Mouse (Mus musculus) megakaryocyte progenitor cell, adult 5-6 weeks (primary cell): ENCODE data around the gene Catsperz. TPM values are rescaled to one million over a fixed set of nuclear protein-coding genes. Genes with fewer than 3 reads are reported as not detected.

Source experiments
- ATAC-seq: replicated peaks from 2 replicates; pipeline ENCODE4 v1.8.0; 2016; ENCODE audit warnings: mild to moderate bottlenecking, moderate TSS enrichment, inconsistent platforms; ENCODE audit not compliant: poor library complexity
- total RNA-seq, 2 experiments: library from RNA; stranded (forward) in 1 of 2; stranded (reverse) in 1 of 2; fragments of 157-497, 149-512 nt in 1 of 2; fragments of 200-1000 nt in 1 of 2; gene quantifications; 2 replicates each; pipeline versions ENCODE4 v1.2.3 to v1.2.4; 2015 to 2017

Catsperz gene
- total RNA-seq, 2 experiments from 2014 or later: 0.67 to 1.3 TPM

GRCm38 (mm10) chr19:6924461-6925306, 496 bp downstream of the Catsperz start:
- ATAC-seq: peak; percentile 18; the same call in 1 of the 2 replicates

DNA sequence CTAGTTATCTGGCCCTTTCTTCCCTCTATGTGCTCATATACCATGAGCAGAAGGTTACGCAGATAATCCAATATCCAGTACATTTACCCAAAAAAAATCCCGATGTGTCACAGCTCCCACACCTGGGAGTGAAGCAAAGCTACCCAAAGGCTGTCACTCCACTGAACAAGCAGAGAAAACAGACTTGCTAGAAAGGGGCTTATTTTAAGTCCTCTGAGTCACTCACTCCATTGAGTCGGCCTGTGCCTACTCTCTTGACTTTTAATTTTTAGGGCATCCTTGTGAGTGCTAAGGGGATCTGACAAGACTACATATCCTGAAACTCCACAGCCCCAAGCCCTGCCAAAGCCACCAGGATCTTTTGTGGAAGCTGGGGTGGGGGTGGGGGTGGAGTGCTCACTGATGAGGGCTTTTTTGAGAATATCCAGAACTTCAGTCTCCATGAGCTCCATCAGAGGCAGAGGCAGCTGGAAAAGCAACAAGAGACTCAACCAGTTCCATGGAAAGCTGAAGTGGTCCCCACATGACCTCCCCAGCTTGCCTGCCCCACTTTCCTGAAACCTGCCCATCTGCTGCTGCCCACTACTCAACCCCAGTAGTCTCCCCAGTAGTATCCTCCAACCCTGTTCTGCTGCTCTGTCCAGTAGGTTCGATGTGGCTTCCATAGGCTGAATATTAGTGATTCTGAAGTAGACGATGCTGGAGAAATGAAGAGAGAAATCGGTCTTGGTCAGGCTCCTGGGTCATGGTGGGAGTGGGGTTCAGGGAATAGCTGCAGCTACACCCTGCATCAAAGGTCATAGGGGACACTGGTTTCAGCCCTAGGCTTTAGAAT, 2.1 kb downstream of the Catsperz start:
- ATAC-seq: no peak

DNA sequence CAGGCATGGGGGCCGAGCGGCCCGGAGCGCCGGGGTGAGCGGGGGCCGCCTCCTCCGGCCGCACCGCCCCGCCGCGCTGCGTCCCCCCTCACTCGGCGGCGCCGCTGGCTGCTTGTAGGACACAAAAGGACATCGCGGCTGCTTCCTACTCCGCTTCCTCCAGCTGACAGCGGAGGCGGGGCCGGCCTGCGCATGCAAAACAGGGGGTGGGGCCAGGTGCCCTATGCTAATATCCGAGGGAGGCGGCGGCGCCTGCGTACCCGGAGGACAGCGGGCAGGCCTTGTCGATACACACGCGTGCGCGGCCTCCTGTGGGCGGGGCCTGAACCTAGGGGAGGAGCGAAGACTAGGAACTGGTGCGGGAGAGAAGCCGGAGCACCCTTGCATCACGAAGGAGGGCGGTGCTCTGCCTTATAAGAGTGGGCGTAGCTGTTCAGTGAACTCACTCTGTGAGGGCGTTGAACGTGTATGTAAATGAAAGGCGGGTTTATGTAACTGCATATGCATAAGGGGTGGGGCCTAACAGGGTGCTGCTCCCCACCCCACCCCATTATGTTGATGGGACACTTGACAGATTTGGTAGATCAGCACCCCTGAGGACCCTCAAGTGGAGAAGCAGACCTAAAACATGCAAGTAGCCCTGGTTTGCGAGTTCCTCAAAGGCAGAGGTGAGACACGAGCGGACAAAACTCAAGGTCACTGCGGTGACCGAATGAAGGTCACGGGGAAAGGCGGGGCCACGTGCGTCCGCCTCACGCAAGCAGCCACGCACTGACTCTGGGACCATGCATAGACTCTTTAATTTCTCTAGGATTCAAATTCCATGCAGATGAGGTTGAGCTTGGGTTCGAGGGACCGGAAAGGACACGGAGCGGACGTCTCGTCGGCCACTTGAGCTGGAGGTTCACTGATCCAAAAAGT, 3.3 kb downstream of the Catsperz start, which contains the start of gene Esrra:
Gene Esrra, minus strand, starts transcription at position 167 of the 921 bp plus-strand sequence.
- ATAC-seq: peak; percentile 86

DNA sequence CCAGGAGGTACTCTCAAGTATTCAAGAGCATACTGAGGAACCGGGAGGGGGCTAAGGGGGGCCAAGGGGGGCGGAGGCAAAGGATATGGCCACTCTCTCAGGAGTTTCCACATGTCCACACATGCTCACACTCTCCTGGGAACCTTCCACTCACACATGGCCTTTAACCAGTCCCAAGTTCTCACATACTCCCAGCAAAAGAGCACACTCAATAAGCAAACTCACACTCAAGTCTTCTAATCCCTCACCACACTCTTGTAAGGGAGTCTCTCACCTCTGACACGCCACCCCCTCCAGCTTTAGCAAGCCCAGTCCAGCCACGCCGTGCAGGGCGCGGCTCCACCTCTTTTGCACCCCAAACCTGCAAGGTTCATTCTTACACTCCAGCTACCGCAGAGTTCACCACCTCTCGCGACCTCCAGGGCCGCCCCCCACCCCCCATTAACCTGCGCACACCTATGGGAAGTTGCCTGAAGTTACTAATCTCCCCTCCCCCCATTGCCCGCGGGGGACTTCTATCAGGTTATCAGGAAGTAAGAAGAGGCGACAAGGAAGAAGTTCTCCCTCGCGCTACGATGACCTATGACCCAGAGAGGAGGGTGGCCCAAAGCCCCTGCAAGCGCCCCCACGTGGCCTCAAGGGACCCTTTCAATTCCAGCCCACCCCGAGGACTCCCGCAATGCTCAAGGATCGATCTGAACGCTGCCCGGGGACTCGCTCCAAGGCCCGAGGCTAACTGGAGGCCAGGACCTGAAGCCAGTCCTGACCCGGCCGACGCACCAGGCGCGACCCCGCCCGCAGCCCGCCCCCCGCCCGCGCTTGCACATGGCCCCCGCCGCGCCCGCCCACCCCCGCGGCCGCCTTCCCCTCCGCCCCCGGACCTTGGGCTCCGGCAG, 4.2 kb downstream of the Catsperz start:
- no peak for ATAC-seq

- no peak for ATAC-seq
These were observed 5.1 kb downstream of the Catsperz start for GRCm38 (mm10) chr19:6919876-6920740.

GRCm38 (mm10) chr19:6919431-6919830, 5.7 kb downstream of the Catsperz start:
- no peak for ATAC-seq

DNA sequence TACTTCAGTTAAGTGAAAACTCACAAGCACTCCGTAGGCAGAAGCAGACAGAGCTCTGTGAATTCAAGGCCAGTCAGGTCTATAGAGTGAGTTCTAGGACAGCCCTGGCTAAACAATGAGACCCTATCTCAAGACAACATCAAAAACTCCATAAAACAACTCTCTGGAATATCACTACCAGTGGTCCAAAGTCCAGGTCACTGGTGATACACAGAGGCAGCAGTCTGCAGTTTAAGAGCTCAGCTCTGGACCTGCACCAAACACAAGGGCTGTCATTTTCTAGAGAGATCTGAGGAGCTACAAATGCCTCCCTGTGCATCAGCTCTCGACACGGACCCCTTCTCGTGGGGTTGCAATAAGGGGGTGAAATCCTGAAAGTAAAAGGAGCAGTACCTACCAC, 6.9 kb downstream of the Catsperz start:
- ATAC-seq: no peak

- no peak for ATAC-seq
These were observed 8.7 kb downstream of the Catsperz start for GRCm38 (mm10) chr19:6916496-6916895.

- peak; percentile 66 for ATAC-seq
These were observed 9.9 kb downstream of the Catsperz start for GRCm38 (mm10) chr19:6915276-6915675.

- no peak for ATAC-seq
These were observed 10.6 kb downstream of the Catsperz start for GRCm38 (mm10) chr19:6914540-6914939.

DNA sequence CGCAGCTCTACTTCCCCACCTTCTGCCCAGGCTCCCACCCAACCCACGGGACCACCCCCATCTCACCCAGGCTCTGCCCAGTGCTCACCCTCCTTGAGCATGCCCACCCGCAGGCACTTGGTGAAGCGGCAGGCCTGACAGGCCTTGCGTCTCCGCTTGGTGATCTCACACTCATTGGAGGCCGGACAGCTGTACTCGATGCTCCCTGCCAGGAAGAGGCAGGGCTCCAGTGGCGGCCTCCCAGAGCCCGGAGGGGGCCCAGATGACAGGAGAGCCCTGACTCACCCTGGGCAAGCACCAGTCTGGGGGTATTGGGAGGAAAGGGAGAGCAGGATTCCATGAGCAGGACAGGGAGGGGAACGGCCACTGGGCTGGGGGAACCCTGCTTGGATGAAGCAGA, 11.2 kb downstream of the Catsperz start:
- ATAC-seq: no peak

DNA sequence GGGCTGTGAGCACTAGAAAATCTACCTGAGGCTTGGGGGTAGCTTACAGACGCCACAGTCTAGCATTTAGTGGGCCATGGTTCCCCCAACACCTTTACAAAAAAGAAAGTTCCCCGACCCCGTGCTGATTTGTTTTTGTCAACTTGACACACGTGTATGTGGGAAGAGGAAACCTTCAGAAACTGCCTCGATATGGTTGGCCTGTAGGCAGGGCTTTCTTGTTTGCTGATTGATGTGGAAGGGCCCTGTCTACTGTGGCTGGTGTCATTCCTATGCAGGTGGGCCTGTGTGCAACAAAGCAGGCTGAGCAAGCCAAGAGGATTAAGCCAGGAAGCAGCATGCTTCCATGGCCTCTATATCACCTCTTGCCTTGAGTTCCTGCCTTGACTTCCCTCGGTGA, 12.1 kb downstream of the Catsperz start:
- no peak for ATAC-seq

DNA sequence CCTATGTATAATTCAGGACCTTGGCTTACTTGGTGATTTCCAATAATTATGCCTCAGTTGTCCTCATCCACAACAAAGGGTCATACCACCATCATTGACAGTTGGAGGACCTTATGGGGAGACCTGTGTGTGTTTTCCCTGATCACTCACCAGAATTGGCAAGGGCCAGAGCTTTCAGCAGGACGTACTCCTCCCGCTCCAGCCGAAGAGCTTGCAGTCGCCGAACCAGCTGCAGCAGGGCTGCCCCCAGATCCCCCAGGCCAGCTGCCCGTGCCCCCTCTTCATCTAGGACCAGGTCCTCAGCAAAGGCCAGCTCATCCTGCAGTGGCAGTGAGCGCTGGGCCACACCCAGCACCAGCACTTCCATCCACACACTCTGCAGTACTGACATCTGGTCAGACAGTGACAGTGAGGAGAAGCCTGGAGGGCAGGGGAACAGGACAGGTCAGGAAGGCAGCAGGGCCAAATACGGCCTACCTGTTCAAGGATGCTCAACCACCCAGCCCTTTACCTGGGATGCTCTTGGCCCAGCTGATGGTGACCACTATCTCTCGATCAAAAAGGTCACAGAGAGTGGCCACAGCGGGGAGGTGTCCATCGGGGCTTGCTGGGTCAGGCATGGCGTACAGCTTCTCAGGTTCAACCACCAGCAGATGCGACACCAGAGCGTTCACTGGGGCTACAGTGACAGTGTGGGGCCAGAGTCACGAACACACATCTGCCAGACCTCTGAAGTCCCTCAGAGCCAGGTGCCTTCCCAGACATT, 12.8 kb downstream of the Catsperz start:
- ATAC-seq: no peak

- no peak for ATAC-seq
These were observed 13.8 kb downstream of the Catsperz start for GRCm38 (mm10) chr19:6911101-6912074.

DNA sequence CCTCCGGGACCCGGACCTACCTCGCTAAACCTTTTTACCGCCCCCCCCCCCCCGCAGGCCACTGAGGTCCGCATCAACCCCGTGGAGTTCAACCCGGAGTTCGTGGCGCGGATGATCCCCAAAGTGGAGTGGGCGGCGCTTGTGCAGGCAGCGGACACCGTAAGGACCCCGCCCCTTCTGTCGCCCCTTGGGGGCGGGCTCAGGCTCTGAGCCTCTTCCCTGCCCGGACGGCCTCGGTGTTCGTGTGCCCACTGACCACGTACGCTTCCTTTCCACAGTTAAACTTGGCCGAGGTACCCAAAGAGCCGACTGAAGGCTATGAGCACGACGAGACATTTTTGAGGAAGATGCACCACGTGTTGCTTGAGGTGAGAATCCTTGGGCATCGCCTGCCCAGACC, 14.9 kb downstream of the Catsperz start:
- peak; percentile 54 for ATAC-seq

DNA sequence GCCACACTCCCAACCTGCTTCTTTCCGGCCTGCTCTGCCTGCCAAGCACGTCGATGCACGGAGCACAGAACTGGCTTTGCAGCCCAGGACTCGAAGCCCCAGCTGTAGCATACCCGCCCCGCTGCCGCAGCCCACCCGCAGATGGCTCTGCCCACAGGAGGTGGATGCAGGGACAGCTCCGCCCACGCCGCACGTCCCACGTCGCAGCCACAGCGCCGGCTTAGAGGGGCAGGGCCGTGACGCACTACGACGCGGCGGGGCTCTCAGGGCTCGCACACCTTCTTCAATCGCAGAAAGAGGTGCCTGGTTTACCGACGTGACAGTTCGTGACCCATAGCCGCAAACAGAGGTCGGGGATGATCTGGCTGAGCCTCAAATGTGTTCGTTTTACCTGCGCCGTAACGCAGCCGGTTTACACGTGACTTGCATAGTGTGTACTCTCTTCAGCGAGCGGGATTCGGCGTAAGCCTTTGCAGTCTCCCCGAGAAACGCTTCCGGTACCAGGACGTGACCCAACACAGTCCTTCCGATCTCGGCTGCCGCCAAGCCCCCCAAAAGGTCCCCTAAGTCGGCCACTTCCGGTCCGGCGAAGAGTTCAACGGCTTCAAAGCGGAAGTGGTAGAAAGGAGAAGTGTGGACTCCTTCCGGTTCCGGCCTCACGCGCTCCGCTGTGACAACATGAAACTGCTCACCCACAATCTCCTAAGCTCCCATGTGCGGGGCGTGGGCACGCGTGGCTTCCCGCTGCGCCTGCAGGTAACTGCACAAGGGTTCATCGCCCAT, 15.5 kb downstream of the Catsperz start, which contains the start of the genes Trmt112 and Prdx5:
Gene Trmt112, plus strand, starts transcription at position 192 of the 783 bp plus-strand sequence.
Gene Prdx5, minus strand, starts transcription at position 600 of the 783 bp plus-strand sequence.
- peak; percentile 86 for ATAC-seq
